Mouse (Mus musculus) spleen, adult 2 months (tissue): ENCODE measurements around the gene Ppp1cb.

Experiments
- CTCF ChIP-seq: fragments of 200-500 bp; IDR thresholded peaks from 2 replicates; pipeline ENCODE4 v1.5.1; 2011; ENCODE audit warnings: mild to moderate bottlenecking, inconsistent platforms; ENCODE audit not compliant: insufficient read depth, insufficient read length, insufficient replicate concordance; ENCODE audit errors: extremely low read depth
- POLR2A ChIP-seq: fragments of 200-500 bp; IDR thresholded peaks from 2 replicates; pipeline ENCODE4 v1.6.1; 2011; ENCODE audit warnings: low read depth, low read length, inconsistent platforms

DNA sequence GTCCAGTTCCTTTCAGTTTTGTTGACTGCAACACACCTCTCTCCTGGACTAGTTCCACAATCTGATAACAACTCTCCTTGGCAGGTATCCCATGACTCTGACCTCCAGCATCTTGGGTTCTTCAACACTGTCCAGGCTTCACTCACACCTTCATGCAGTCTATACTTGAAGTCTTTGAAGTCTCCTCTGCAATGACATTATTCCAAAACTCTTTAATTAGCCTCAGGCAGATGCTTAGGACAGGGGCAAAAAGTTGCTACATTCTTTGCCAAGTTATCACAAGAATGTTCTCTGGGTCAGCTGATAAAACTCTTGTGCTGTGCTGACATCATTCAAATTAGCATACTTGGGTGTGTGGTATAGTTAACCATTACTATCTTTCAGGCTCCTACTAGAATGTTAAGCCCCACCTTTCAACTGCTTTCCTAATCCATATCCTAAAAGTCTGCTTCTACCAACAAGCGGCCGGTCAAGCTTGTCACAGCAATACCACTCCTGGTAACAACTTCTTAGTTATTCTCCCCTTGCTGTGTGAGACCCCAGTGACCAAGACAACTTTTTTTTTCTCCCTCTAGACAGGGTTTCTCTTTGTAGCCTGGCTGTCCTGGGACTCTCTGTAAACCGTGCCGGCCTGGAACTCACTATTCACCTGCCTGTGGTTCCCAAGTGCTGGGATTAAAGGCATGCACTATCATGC, 13.8 kb downstream of the Ppp1cb start:
- TF ChIP-seq CTCF: no peak
- no peak for TF ChIP-seq POLR2A
